Mouse (Mus musculus) gastrocnemius, postnatal 25 days (tissue): ENCODE data around the gene Abcc10. TPM values are rescaled to one million over a fixed set of nuclear protein-coding genes. Genes with fewer than 3 reads are reported as not detected.

Source experiments
- DNase-seq: peaks from one replicate; pipeline ENCODE4 v3.0.0; 2022
- total RNA-seq, 2 experiments: library from RNA; stranded (reverse); gene quantifications; 1 replicate in 1 of 2; 2 replicates in 1 of 2; pipeline ENCODE4 v1.2.3; 2021

Gene Abcc10
- total RNA-seq, 2 experiments from 2014 or later = 2.7 to 2.8 TPM

DNA sequence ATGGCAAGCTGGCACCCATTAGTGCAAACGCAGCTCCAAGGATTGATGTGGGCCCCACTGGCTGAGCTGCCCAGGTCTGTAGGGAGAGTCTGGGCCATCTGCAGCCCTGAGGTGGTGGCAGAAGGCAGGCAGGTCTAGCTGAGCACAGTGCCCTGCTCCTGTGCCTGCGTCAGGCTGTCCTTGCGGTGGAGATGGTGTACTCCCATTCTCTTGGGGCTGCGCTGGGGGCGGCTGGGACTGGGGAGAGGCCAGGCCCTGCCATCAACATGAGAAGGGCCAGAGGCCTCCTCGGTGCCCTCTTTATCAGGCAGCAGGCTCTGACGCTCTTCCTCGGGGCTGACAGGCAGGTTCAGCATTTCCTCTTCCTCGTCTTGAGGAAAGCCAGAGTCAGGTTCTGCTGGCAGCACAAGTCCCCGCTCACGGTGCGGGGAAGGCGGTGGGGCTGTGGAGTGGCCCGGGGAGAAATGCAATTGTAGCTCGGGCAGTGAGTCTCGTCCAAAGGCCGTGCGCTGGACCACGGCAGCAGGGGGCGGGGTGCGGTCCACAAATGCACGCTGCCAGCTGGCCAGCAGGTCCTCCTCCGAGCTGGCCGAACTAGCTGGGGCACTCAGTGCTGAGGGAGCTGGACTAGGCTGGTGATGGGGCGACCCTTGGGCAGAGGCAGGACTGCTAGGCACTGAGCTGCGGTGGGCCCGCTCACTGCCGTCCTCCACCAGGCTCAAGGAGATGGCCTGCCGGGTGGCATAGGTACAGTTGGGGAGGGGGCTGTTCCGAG, 69.7 kb downstream of the Abcc10 start:
- no peak for DNase-seq

DNA sequence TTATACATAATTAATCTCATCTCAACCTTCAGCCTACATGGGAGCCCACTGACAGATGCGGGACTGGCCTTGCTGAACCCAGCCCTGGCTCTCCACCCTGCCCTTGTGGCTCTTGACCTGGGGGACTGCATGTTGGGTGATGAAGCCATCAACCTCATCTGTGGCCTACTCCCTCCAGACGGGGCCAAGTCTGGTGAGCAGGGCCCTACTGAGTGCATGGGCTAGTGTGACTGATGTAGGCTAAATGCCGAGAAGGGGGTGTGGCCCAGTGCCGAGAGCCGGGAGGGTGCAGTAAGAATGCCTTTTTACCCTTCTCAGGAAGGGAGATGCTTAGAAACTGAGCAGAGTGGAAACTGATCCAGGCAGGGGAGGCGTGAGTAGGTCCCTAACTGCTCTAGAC, 73.0 kb downstream of the Abcc10 start:
- DNase-seq = no peak

DNA sequence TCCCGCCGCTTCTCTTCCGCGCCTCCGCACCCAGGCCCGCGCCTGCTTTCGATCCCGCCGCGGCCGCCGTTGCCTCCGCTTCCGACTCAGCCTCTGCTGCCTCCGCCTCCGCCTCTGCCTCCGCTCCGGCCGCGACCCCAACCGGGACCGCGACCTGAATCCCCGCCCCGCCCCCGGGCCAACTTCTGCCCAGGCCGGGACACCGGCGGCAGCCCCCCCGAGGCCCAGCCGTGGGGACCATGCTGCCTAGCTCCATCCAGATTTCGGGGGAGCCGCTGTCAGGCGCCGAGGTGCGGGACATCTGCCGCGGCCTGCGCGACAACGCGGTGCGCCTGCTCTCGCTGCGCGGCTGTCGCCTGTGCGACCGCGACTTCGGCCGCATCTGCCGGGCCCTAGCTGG, 74.0 kb downstream of the Abcc10 start:
- no peak for DNase-seq

GRCm38 (mm10) chr17:46253452-46254084, 74.6 kb downstream of the Abcc10 start, which contains the start of gene Lrrc73:
Lrrc73 (plus strand) TSS chr17:46253531.
- DNase-seq = peak; percentile 89

Other genes with a start within 250 kb of the Abcc10 start
- 10 to 100 TPM; 74.1 to 79.3 TPM for gene Mrps18a, start 217.4 kb downstream of the Abcc10 start, total RNA-seq
- gene Rsph9, start 184.1 kb downstream of the Abcc10 start, total RNA-seq = under 1 TPM; 0.29 to 0.38 TPM
- 10 to 100 TPM; 16.5 to 18.3 TPM for gene Mad2l1bp, start 174.8 kb downstream of the Abcc10 start, total RNA-seq
- gene Gtpbp2, start 167.3 kb downstream of the Abcc10 start, total RNA-seq = 10 to 100 TPM; 46.5 to 50.8 TPM
- gene Polh, start 125.7 kb downstream of the Abcc10 start, total RNA-seq = 10 to 100 TPM; 10.6 to 10.9 TPM
- gene Xpo5, start 125.6 kb downstream of the Abcc10 start, total RNA-seq = 1 to 10 TPM; 9.0 to 9.4 TPM
- 10 to 100 TPM; 16.4 to 16.5 TPM for gene Polr1c, start 80.3 kb downstream of the Abcc10 start, total RNA-seq
- 10 to 100 TPM; 49.4 to 54.7 TPM for gene Yipf3, start 80.3 kb downstream of the Abcc10 start, total RNA-seq
- gene Lrrc73, start 74.8 kb downstream of the Abcc10 start, total RNA-seq = under 1 TPM; 0.33 to 0.35 TPM
- 10 to 100 TPM; 31.7 to 39.1 TPM for gene Tjap1, start 45.3 kb downstream of the Abcc10 start, total RNA-seq
- under 1 TPM in 1 of 2 experiments, not detected in 1; 0.21 TPM for gene Dlk2, start 30.9 kb downstream of the Abcc10 start, total RNA-seq
- 10 to 100 TPM; 11.4 to 12.6 TPM for gene Zfp318, start 55.4 kb upstream of the Abcc10 start, total RNA-seq
- gene Crip3, start 100.6 kb upstream of the Abcc10 start, total RNA-seq = under 1 TPM in 1 of 2 experiments, not detected in 1; 0.78 TPM
- not detected for gene Slc22a7, start 110.1 kb upstream of the Abcc10 start, total RNA-seq
- 1 to 10 TPM in 1 of 2 experiments, under 1 TPM in 1; 0.77 to 1.4 TPM for gene Ttbk1, start 159.3 kb upstream of the Abcc10 start, total RNA-seq
- 1 to 10 TPM; 4.5 to 5.4 TPM for gene Dnph1, start 168.4 kb upstream of the Abcc10 start, total RNA-seq
- 10 to 100 TPM; 11.7 to 12.1 TPM for gene Cul9, start 218.0 kb upstream of the Abcc10 start, total RNA-seq
- 10 to 100 TPM; 64.6 to 85.8 TPM for gene Srf, start 227.8 kb upstream of the Abcc10 start, total RNA-seq